Mouse (Mus musculus) gastrocnemius, postnatal 4 days (tissue): ENCODE measurements around the gene Gm28043. TPM values are rescaled to one million over a fixed set of nuclear protein-coding genes. Genes with fewer than 3 reads are reported as not detected.

Experiments used
- microRNA-seq: library from miRNA; unstranded; fragments of <30 nt; microRNA quantifications from one replicate; pipeline ENCODE4 v1.2.0, GENCODE M21; 2021
- total RNA-seq, 2 experiments: library from RNA; stranded (reverse); gene quantifications; 2 replicates each; pipeline ENCODE4 v1.2.3; 2021

Gm28043 gene
- total RNA-seq, 2 experiments from 2014 or later: 1.7 to 2.6 TPM

Small RNA genes within 50 kb of the gene (microRNA-seq; reads per million reads assigned to microRNA genes)
- not detected for gene Mir7667

Other genes starting within 250 kb of the Gm28043 start
- 10 to 100 TPM; 21.4 to 21.8 TPM for gene Pim1, start 124.1 kb upstream of the Gm28043 start, total RNA-seq
- gene Gm17657, start 65.2 kb upstream of the Gm28043 start, total RNA-seq: not detected
- 10 to 100 TPM; 10.2 to 11.3 TPM for gene Tbc1d22b, start 65.1 kb upstream of the Gm28043 start, total RNA-seq
- not detected for gene Tmem217, start 62.5 kb upstream of the Gm28043 start, total RNA-seq
- 10 to 100 TPM; 36.3 to 37.6 TPM for gene Rnf8, start 86 bp upstream of the Gm28043 start, total RNA-seq
- 10 to 100 TPM; 52.0 to 56.4 TPM for gene Cmtr1, start 45.7 kb downstream of the Gm28043 start, total RNA-seq
- gene Ccdc167, start 102.2 kb downstream of the Gm28043 start, total RNA-seq: 10 to 100 TPM; 12.2 to 12.5 TPM